Mouse (Mus musculus): ENCODE data around the gene Morn1. TPM values are rescaled to one million over a fixed set of nuclear protein-coding genes. Genes with fewer than 3 reads are reported as not detected.

Gene Morn1
- polyA plus RNA-seq, 1 experiment, result 6.5 TPM

DNA sequence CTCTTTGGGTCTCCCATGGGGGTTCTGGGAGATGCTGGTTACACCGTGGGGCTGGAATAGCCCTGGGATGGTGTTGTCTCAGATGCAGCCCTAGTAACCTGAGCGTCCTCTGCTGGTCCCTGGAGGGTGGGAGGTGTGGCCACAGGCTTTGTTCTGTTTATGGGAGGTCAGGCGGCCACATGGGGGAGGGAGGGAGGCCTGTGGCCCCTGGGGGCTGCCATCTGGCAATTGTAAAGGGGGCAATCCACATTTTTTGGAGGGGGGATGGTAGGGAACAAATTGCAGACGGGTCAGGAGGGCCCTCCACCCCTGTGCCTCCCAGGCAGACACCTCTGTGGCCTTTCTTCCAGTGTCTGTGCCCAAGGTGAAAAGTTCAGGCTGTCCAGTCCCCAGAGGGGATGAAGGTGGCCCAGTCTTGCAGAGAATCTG, 103.3 kb downstream of the Morn1 start:
- peaks cover 4% of the 10 kb centered on the region; the same call in 1 of the 2 replicates for H3K4me1 ChIP-seq (ENCODE audit: control insufficient read depth, insufficient read depth, low read length)
- H3K27ac ChIP-seq (ENCODE audit: control insufficient read depth, insufficient read depth, low read depth, low read length, poor library complexity), result no peak overlapping the region
- TF ChIP-seq CTCF (IDR thresholded peaks at IDR 0.05; ENCODE audit: control insufficient read depth, insufficient read depth, low read length) (no peak), POLR2A (IDR thresholded peaks at IDR 0.05; ENCODE audit: borderline replicate concordance, control insufficient read depth, low read depth, low read length) (no peak)
- 64% methylated on average over 4 of the region's 4 CpGs for WGBS
- H3K4me3 ChIP-seq (replicated peaks; ENCODE audit: control insufficient read depth, low read depth, low read length), result no peak overlapping the region

DNA sequence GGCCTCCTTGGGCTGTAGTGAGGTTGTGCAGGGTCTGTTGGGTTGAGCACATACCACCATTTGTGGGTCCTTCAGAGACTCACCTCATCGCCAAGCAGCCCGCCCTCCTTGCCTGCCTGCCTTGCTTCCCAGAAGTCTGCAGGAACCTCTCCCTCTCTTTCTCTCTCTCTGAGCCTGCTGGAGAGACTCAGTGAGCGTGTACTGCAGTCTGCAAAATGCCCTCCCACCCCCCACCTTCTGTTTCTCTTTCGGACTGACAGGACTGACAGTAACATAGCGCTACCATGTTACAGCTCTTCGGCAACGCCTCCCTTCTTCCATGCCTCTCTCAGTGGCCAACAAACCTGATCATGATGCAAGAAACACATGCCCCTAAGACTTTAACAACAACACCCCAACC, 103.9 kb downstream of the Morn1 start:
- TF ChIP-seq POLR2A (IDR thresholded peaks at IDR 0.05; ENCODE audit: borderline replicate concordance, control insufficient read depth, low read depth, low read length) (no peak), CTCF (IDR thresholded peaks at IDR 0.05; ENCODE audit: control insufficient read depth, insufficient read depth, low read length) (no peak)
- WGBS, result 85% methylated on average over 7 of the region's 7 CpGs
- Histone ChIP-seq H3K4me1 (ENCODE audit: control insufficient read depth, insufficient read depth, low read length) (peaks cover 3% of the 10 kb centered on the region; the same call in 1 of the 2 replicates), H3K27ac (ENCODE audit: control insufficient read depth, insufficient read depth, low read depth, low read length, poor library complexity) (no peak overlapping the region), H3K4me3 (replicated peaks; ENCODE audit: control insufficient read depth, low read depth, low read length) (no peak overlapping the region)

Other genes with a start within 250 kb of the Morn1 start
- gene Ttc34, start 249.1 kb upstream of the Morn1 start, polyA plus RNA-seq (2011; ENCODE audit: insufficient read depth, insufficient read length, low replicate concordance, missing spikeins), result not detected in 2 replicates
- gene Mmel1, start 217.0 kb upstream of the Morn1 start, polyA plus RNA-seq (2011; ENCODE audit: insufficient read depth, insufficient read length, low replicate concordance, missing spikeins), result 1.1 and 1.4 TPM in 2 replicates
- gene Fam213b, start 187.4 kb upstream of the Morn1 start, polyA plus RNA-seq (2011; ENCODE audit: insufficient read depth, insufficient read length, low replicate concordance, missing spikeins), result 16.6 and 32.5 TPM in 2 replicates
- gene Tnfrsf14, start 158.0 kb upstream of the Morn1 start, polyA plus RNA-seq (2011; ENCODE audit: insufficient read depth, insufficient read length, low replicate concordance, missing spikeins), result 155 and 183 TPM in 2 replicates
- not detected in 2 replicates for gene Hes5, start 125.7 kb upstream of the Morn1 start, polyA plus RNA-seq (2011; ENCODE audit: insufficient read depth, insufficient read length, low replicate concordance, missing spikeins)
- 29.7 and 30.3 TPM in 2 replicates for gene Pank4, start 122.5 kb upstream of the Morn1 start, polyA plus RNA-seq (2011; ENCODE audit: insufficient read depth, insufficient read length, low replicate concordance, missing spikeins)
- gene Plch2, start 29.8 kb upstream of the Morn1 start, polyA plus RNA-seq (2011; ENCODE audit: insufficient read depth, insufficient read length, low replicate concordance, missing spikeins), result not detected in 2 replicates
- 3.4 and 12.1 TPM in 2 replicates for gene Pex10, start 19.6 kb upstream of the Morn1 start, polyA plus RNA-seq (2011; ENCODE audit: insufficient read depth, insufficient read length, low replicate concordance, missing spikeins)
- gene Rer1, start 195 bp upstream of the Morn1 start, polyA plus RNA-seq (2011; ENCODE audit: insufficient read depth, insufficient read length, low replicate concordance, missing spikeins), result 41.1 and 55.8 TPM in 2 replicates
- gene Ski, start 136.0 kb downstream of the Morn1 start, polyA plus RNA-seq (2011; ENCODE audit: insufficient read depth, insufficient read length, low replicate concordance, missing spikeins), result 7.0 and 10.4 TPM in 2 replicates
- 19.3 and 29.3 TPM in 2 replicates for gene Faap20, start 163.2 kb downstream of the Morn1 start, polyA plus RNA-seq (2011; ENCODE audit: insufficient read depth, insufficient read length, low replicate concordance, missing spikeins)

Measured in bone marrow, adult 2 months (tissue).